Mouse (Mus musculus): ENCODE measurements around the gene Shq1.

- TF ChIP-seq POLR2A (IDR thresholded peaks at IDR 0.05; ENCODE audit: low read depth, low read length) (no peak), CTCF (IDR thresholded peaks at IDR 0.05; ENCODE audit: borderline replicate concordance, insufficient read depth, low read length) (no peak)
These were observed 49.1 kb upstream of the Shq1 start for GRCm38 (mm10) chr6:100720098-100720501.
